ENCODE assay signal across 11 mouse cellular contexts in the genomic region with DNA sequence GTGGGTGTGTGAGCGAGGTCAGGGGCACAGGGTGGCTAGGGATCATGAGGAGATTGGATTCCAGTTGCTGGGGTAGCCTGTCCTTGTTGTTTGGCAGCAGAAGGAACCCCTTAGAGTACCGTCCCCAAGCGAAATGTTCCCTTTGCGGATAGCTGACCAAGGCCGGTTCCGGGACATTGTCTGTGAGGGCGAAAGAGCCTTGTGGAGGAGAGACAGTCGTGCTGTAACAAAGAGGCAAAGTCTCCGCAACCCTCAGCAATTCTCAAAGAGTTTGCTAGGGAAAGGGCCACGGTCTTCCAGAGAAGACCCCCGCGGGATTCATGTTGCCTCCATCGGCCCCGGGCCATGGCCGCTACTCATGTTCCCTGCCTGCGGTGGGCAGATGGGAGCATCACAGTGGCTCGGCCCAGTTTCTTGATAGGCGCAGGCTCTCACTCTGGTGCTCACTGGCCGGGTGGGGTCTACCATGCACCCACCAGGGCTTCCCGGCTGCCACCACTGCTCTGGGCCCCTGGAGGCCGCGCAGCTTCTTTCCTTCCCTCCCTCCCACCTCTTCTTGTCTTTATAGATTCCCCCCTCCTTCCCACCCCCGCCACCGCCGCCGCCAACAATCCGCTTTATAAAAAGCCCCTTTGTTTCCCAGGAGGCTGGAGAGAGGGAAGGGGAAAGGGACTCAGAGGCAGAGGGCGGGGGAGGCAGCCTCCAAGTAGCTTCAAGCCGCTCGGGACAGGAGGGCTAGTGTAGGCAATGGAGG. TPM values are rescaled to one million over a fixed set of nuclear protein-coding genes. Genes with fewer than 3 reads are reported as not detected.
A peak's percentile ranks its signal among the peaks of the same experiment; 100 is the strongest.
DNase-seq lines count a peak whose midpoint lies in the region; ATAC-seq and TF ChIP-seq lines count a peak whose summit lies in the region.
"Had no signal": no experiment of that assay in that cellular context is flagged by ENCODE, and none has a peak within 500 bp of the region (broad histone marks: within the 10 kb centered on the region; RNA-seq: fewer than 3 reads in every experiment).

No protein-coding gene starts in this region.

- no peaks in the 10 kb centered on the region for H3K36me3 ChIP-seq in liver, adult 2 months (ENCODE audit: control insufficient read depth, insufficient read depth, low read length)
- H3K36me3 ChIP-seq in intestine, embryonic 16.5 days (ENCODE audit: control insufficient read depth, insufficient read depth, low read length) = no peaks in the 10 kb centered on the region
- no peaks in the 10 kb centered on the region for H3K36me3 ChIP-seq in liver, embryonic 11.5 days (ENCODE audit: control insufficient read depth, insufficient read depth, low read length)
- no peaks in the 10 kb centered on the region for H3K36me3 ChIP-seq in neural tube, embryonic 15.5 days

- DNase-seq in liver, adult 2 months (ENCODE audit: extremely low read depth, low read depth, low spot score) = no peak
- DNase-seq in liver = no peak
- DNase-seq in cerebellum, adult 9-11 months = peak; percentile 55
- DNase-seq in gastrocnemius, postnatal 14 days = peak; percentile 8
- peak; percentile 31 for DNase-seq in liver, embryonic 11.5 days (ENCODE audit: low spot score)
- DNase-seq in spleen, postnatal 14 days (ENCODE audit: low spot score in 2 of 2) = no peak

- peak overlapping the region; percentile 70 for H3K4me3 ChIP-seq in liver, adult 2 months (ENCODE audit: insufficient read depth, low read depth, low read length)
- H3K4me3 ChIP-seq in intestine, embryonic 16.5 days (ENCODE audit: low read length) = peak overlapping the region; percentile 55
- H3K4me3 ChIP-seq in liver, embryonic 11.5 days (ENCODE audit: low read depth, low read length) = peak overlapping the region; percentile 36
- peak overlapping the region; percentile 54 for H3K4me3 ChIP-seq in neural tube, embryonic 15.5 days (replicated peaks)
- H3K4me3 ChIP-seq: erythroblast, embryonic 14.5 days; myocyte had no signal

- no peak for TF ChIP-seq POLR2A in liver, adult 2 months (IDR thresholded peaks at IDR 0.05; ENCODE audit: extremely low read depth, insufficient read depth, low read length)

- peak overlapping the region; percentile 71 for H3K4me2 ChIP-seq in intestine, embryonic 16.5 days (ENCODE audit: low read depth, low read length)
- peak overlapping the region; percentile 60 for H3K4me2 ChIP-seq in liver, embryonic 11.5 days
- H3K4me2 ChIP-seq in neural tube, embryonic 15.5 days = peak overlapping the region; percentile 70

- H3K4me1 ChIP-seq in liver, adult 2 months (ENCODE audit: control insufficient read depth, insufficient read depth, low read length) = peaks cover 8% of the 10 kb centered on the region; the same call in 1 of the 2 replicates
- no peaks in the 10 kb centered on the region for H3K4me1 ChIP-seq in intestine, embryonic 16.5 days (ENCODE audit: control insufficient read depth, insufficient read depth, low read length)
- no peaks in the 10 kb centered on the region for H3K4me1 ChIP-seq in liver, embryonic 11.5 days (replicated peaks; ENCODE audit: control insufficient read depth, insufficient read depth, low read length)
- peaks cover 7% of the 10 kb centered on the region for H3K4me1 ChIP-seq in neural tube, embryonic 15.5 days

- 2% methylated on average over 25 of the region's 30 CpGs for WGBS in liver, adult 2 months
- WGBS in intestine, embryonic 16.5 days = 28% methylated on average over 28 of the region's 30 CpGs
- WGBS in liver, embryonic 11.5 days = 24% methylated on average over 30 of the region's 30 CpGs
- 25% methylated on average over 30 of the region's 30 CpGs for WGBS in neural tube, embryonic 15.5 days

- H3K9me3 ChIP-seq in intestine, embryonic 16.5 days (ENCODE audit: control insufficient read depth, low read length) = no peaks in the 10 kb centered on the region
- H3K9me3 ChIP-seq in liver, embryonic 11.5 days (ENCODE audit: control insufficient read depth, low read length) = no peaks in the 10 kb centered on the region
- no peaks in the 10 kb centered on the region for H3K9me3 ChIP-seq in neural tube, embryonic 15.5 days (replicated peaks)

- no peak overlapping the region for H3K27ac ChIP-seq in liver, adult 2 months (replicated peaks; ENCODE audit: insufficient read depth, low read depth, low read length)
- no peak overlapping the region for H3K27ac ChIP-seq in intestine, embryonic 16.5 days (ENCODE audit: low read length)
- H3K27ac ChIP-seq in liver, embryonic 11.5 days (ENCODE audit: low read depth, low read length) = no peak overlapping the region
- peak overlapping the region; percentile 81 for H3K27ac ChIP-seq in neural tube, embryonic 15.5 days (replicated peaks)

- no peaks in the 10 kb centered on the region for H3K79me2 ChIP-seq in liver, adult 2 months (ENCODE audit: control insufficient read depth, insufficient read depth, low read length)

- intact Hi-C loops in gastrocnemius, postnatal 14 days (cut with DNase I; ENCODE audit: low total_unique reads) = loop anchor here (10.0 kb wide), 1 partner anchor 523 kb away; no protein-coding TSS in a partner anchor

- 0 out of 2 replicates have a peak, but pooled peaks cover 2% of the 10 kb centered on the region for H3K27me3 ChIP-seq in liver, adult 2 months (ENCODE audit: control insufficient read depth, insufficient read depth, low read length)
- H3K27me3 ChIP-seq in intestine, embryonic 16.5 days (replicated peaks; ENCODE audit: control insufficient read depth, insufficient read depth, low read length) = peaks cover 28% of the 10 kb centered on the region
- H3K27me3 ChIP-seq in liver, embryonic 11.5 days (replicated peaks; ENCODE audit: control insufficient read depth, insufficient read depth, low read length) = peaks cover 54% of the 10 kb centered on the region
- no peaks in the 10 kb centered on the region for H3K27me3 ChIP-seq in neural tube, embryonic 15.5 days (replicated peaks)
- H3K27me3 ChIP-seq: CH12.LX had no signal

- no peak for TF ChIP-seq CTCF in liver, adult 2 months (IDR thresholded peaks at IDR 0.05; ENCODE audit: low read depth, low read length)

- ATAC-seq in intestine, embryonic 16.5 days = peak; percentile 43
- no peak for ATAC-seq in liver, embryonic 11.5 days (replicated peaks; ENCODE audit: low FRiP score)
- peak; percentile 53 for ATAC-seq in neural tube, embryonic 15.5 days (ENCODE audit: low FRiP score)

- peak overlapping the region; percentile 63 for H3K9ac ChIP-seq in liver, adult 2 months (ENCODE audit: low read depth, low read length)
- peak overlapping the region; percentile 62 for H3K9ac ChIP-seq in intestine, embryonic 16.5 days (ENCODE audit: low read depth, low read length)
- H3K9ac ChIP-seq in liver, embryonic 11.5 days (ENCODE audit: low read depth, low read length) = no peak overlapping the region
- peak overlapping the region; percentile 53 for H3K9ac ChIP-seq in neural tube, embryonic 15.5 days (replicated peaks)

RNA-seq across cellular contexts. Expression of gene Mamld1, which starts 1.5 kb away (rescaled TPM):
- total RNA-seq in liver, adult 2 months (2014; rRNA removed) = 0.27 and 0.37 TPM in 2 replicates
- 0.24 and 0.27 TPM in 2 replicates for polyA plus RNA-seq in liver, adult 2 months (2012; rRNA removed)
- 1 to 10 TPM; 3.0 to 3.8 TPM for total RNA-seq in gastrocnemius, postnatal 14 days (2021)
- polyA plus RNA-seq in intestine, embryonic 16.5 days (2015; fragmentation: Nextera tagmentation; extraction: Ambion mirVana) = 1.0 and 1.5 TPM in 2 replicates
- 0.63 and 0.69 TPM in 2 replicates for polyA plus RNA-seq in liver, embryonic 11.5 days (2014; fragmentation: Nextera tagmentation; extraction: Ambion mirVana)
- polyA plus RNA-seq in neural tube, embryonic 15.5 days (2015; fragmentation: Nextera tagmentation; extraction: Ambion mirVana) = 4.8 and 5.1 TPM in 2 replicates
- total RNA-seq: CH12.LX had no signal
- polyA plus RNA-seq: erythroblast, embryonic 14.5 days had no signal

Comparison
In these comparisons a context has a peak if more than half of its experiments do, and no peak if none do; other contexts are left out.
1. DNase-seq: peak in cerebellum, adult 9-11 months (single experiment), gastrocnemius, postnatal 14 days (single experiment) and liver, embryonic 11.5 days (single experiment); none in liver, adult 2 months (single experiment), liver (single experiment) and spleen, postnatal 14 days (0 of 2).
2. Peak in every context shown above with its lines, with median percentiles within 50 percentile points of each other: H3K4me3 ChIP-seq and H3K4me2 ChIP-seq.